Mouse (Mus musculus) thymus, adult 2 months (tissue): ENCODE data around the gene March4.

Experiments used
- CTCF ChIP-seq: fragments of 200-500 bp; IDR thresholded peaks from 2 replicates; pipeline ENCODE4 v1.5.1; 2012; ENCODE audit warnings: mild to moderate bottlenecking, control low read depth, low read length, moderate library complexity, borderline replicate concordance; ENCODE audit not compliant: control insufficient read depth, poor library complexity, insufficient read depth; ENCODE audit errors: extremely low read depth
- POLR2A ChIP-seq: fragments of 200-500 bp; IDR thresholded peaks from 2 replicates; pipeline ENCODE4 v1.6.1; 2012; ENCODE audit warnings: mild to moderate bottlenecking, low read length, control low read depth, moderate library complexity; ENCODE audit not compliant: control insufficient read depth, poor library complexity, insufficient read depth; ENCODE audit errors: extremely low read depth

DNA sequence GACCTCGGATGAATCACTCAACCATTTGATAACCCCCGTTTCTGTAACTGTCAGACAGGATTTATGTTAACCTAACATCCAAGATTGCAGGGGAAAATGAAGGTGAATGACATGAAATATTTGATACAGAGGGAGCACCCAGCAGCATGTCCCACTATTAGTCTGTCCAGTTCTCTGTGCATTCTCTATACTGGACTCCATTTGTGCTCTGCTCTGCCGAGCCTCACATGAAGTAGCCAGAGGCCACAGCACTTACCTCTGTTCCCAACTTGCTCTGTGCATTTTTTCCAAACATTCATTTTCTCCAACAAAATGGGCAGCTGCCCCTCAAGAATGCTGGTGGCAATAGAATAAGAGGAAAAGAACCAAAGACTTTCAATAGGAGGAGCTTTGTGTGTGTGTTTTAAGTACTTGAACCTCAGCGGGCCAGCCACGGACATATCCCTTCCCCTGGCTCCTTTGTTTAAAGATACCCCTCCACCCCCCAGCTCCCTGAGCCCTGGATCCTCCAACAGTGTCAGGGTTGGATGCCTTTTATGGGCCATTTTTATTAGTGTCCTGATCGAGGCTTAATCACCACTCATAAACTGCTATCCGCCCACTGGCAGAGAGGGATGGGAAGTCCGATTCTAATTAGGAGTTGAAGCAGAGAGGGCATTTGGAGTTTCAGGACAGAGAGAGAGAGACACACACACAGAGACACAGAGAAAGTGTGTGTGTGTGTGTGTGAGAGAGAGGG, 135.2 kb downstream of the March4 start:
- no peak for TF ChIP-seq POLR2A
- no peak for TF ChIP-seq CTCF
